Mouse (Mus musculus) limb, embryonic 15.5 days (tissue): ENCODE measurements at regions not wholly inside any gene's neighbourhood (a gene's known extent, or its start where the extent isn't known, plus 50 kb on each side); places are given as distances from the start of the nearest gene placed in this dataset.
A peak's percentile ranks its signal among the peaks of the same experiment; 100 is the strongest.

Experiments used
- ATAC-seq: fragments of 200-750 bp; cut with Nextera tagmentation; 2 replicates; pipeline ENCODE4 v1.8.0; 2017; ENCODE audit warnings: low read depth, moderate TSS enrichment; ENCODE audit not compliant: insufficient number of reproducible peaks, low FRiP score, low TSS enrichment
- H3K27ac ChIP-seq: fragments of 300-500 bp; sonication (generic); 2 replicates; pipeline ENCODE4 v1.5.1; 2015; ENCODE audit warnings: moderate library complexity, mild to moderate bottlenecking, inconsistent platforms
- H3K27me3 ChIP-seq: fragments of 300-500 bp; sonication (generic); 2 replicates; pipeline ENCODE4 v1.6.1; 2015; ENCODE audit warnings: inconsistent platforms
- H3K36me3 ChIP-seq: fragments of 300-500 bp; sonication (generic); 2 replicates; pipeline ENCODE4 v1.6.1; 2015; ENCODE audit warnings: inconsistent platforms
- H3K4me1 ChIP-seq: fragments of 300-500 bp; sonication (generic); 2 replicates; pipeline ENCODE4 v1.6.1; 2015; ENCODE audit warnings: inconsistent platforms
- H3K4me2 ChIP-seq: fragments of 300-500 bp; sonication (generic); 2 replicates; pipeline ENCODE4 v1.6.1; 2015; ENCODE audit warnings: mild to moderate bottlenecking, inconsistent platforms
- H3K4me3 ChIP-seq: fragments of 300-500 bp; sonication (generic); 2 replicates; pipeline ENCODE4 v1.5.1; 2015; ENCODE audit warnings: mild to moderate bottlenecking, inconsistent platforms
- H3K9ac ChIP-seq: fragments of 300-500 bp; sonication (generic); 2 replicates; pipeline ENCODE4 v1.6.1; 2015; ENCODE audit warnings: inconsistent platforms
- H3K9me3 ChIP-seq: fragments of 300-500 bp; sonication (generic); 2 replicates; pipeline ENCODE4 v1.6.1; 2016; ENCODE audit warnings: inconsistent platforms
- WGBS: fragments of 180-500 bp; shearing (Covaris S2); methylation state at CpG from one replicate; pipeline ENCODE4 v1.1.7; 2015; 5-methylcytosine and 5-hydroxymethylcytosine counted together

DNA sequence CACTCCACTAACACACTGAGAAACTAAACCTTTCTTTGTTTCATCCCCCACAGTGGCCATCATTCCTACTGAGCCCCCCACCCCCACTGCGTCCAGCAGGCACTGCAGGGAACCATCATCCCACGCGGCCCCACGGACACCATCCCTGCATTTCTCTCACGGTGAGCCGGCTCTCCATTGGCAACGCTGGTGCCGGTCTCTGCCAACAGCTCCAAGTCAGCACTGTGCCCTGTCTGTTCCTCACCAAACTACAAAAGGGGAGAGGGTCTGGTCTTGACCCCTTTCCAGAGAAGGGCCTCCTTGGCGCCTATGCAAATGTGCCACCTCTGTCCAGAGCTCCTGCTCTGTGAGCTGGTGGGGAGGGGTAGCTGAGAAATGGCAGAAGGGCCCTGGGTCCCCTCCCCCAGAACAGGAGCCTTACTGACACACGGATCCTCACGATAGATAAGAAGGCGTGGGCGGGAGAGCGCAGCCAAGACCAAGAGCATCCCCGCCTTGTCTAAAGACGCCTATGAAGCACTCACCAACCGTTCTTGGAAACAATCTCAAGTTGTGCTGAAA lies 233.0 kb upstream of the Dio3 start:
- H3K36me3 ChIP-seq = no peaks in the 10 kb centered on the region
- H3K4me2 ChIP-seq = no peak overlapping the region
- peaks cover 7% of the 10 kb centered on the region for H3K4me1 ChIP-seq
- ATAC-seq = no peak
- H3K27me3 ChIP-seq = peaks cover 4% of the 10 kb centered on the region; the same call in 1 of the 2 replicates
- no peak overlapping the region for H3K27ac ChIP-seq
- no peak overlapping the region for H3K9ac ChIP-seq
- H3K4me3 ChIP-seq = no peak overlapping the region
- 72% methylated on average over 17 of the region's 17 CpGs for WGBS
- no peaks in the 10 kb centered on the region for H3K9me3 ChIP-seq

GRCm38 (mm10) chr12:110046613-110047012 lies 232.3 kb upstream of the Dio3 start:
- Histone ChIP-seq H3K36me3 (no peaks in the 10 kb centered on the region), H3K27me3 (peaks cover 4% of the 10 kb centered on the region; the same call in 1 of the 2 replicates), H3K9me3 (no peaks in the 10 kb centered on the region), H3K9ac (no peak overlapping the region), H3K27ac (no peak overlapping the region), H3K4me1 (peaks cover 7% of the 10 kb centered on the region), H3K4me2 (no peak overlapping the region), H3K4me3 (no peak overlapping the region)
- 49% methylated on average over 9 of the region's 9 CpGs for WGBS
- no peak for ATAC-seq

- Histone ChIP-seq H3K9ac (no peak overlapping the region), H3K4me2 (0 out of 2 replicates have a peak overlapping the region, but pooled peaks have one; percentile 5), H3K4me3 (no peak overlapping the region), H3K9me3 (no peaks in the 10 kb centered on the region), H3K36me3 (no peaks in the 10 kb centered on the region), H3K27me3 (peaks cover 4% of the 10 kb centered on the region; the same call in 1 of the 2 replicates), H3K27ac (no peak overlapping the region), H3K4me1 (peaks cover 7% of the 10 kb centered on the region)
- ATAC-seq = no peak
- 55% methylated on average over 16 of the region's 16 CpGs for WGBS
Measured at GRCm38 (mm10) chr12:110047466-110048250, 231.2 kb upstream of the Dio3 start.

DNA sequence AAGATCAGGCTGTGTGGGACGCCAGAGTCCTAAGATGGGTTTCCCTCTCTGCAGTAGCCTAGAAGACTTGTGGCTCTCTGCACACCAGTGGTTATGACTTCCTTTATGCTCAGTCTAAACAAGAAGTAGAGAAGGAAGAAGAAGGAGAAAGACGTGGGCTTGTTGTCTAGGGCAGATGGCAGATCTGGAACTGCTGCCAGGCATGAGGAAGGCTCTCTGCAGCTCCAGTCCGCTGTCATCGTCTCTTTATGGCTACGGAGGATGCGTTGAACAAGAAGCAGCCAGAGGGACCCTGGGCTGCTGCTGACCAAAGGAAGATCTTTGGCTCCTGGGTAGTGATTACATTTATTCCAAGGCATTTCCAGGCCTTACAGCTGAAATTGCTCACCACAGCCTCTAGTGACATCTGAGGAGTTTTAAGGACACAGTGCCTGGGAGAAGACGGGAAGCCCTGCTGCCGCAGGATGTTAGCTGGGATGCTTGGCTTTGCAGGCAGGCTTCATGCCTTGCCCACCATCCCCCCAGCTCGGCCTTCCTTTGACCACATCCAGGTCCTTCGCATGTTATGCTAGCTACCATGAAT lies 229.6 kb upstream of the Dio3 start:
- Histone ChIP-seq H3K4me3 (no peak overlapping the region), H3K27me3 (peaks cover 4% of the 10 kb centered on the region; the same call in 1 of the 2 replicates), H3K4me2 (no peak overlapping the region), H3K36me3 (no peaks in the 10 kb centered on the region), H3K4me1 (peaks cover 7% of the 10 kb centered on the region), H3K9ac (no peak overlapping the region), H3K27ac (no peak overlapping the region), H3K9me3 (no peaks in the 10 kb centered on the region)
- no peak for ATAC-seq
- WGBS = 76% methylated on average over 10 of the region's 10 CpGs

- no peak overlapping the region for H3K9ac ChIP-seq
- H3K4me3 ChIP-seq = no peak overlapping the region
- H3K27ac ChIP-seq = no peak overlapping the region
- H3K36me3 ChIP-seq = no peaks in the 10 kb centered on the region
- 77% methylated on average over 5 of the region's 5 CpGs for WGBS
- H3K27me3 ChIP-seq = no peaks in the 10 kb centered on the region
- no peaks in the 10 kb centered on the region for H3K9me3 ChIP-seq
- no peak overlapping the region for H3K4me2 ChIP-seq
- H3K4me1 ChIP-seq = no peaks in the 10 kb centered on the region
- ATAC-seq = no peak
Measured at GRCm38 (mm10) chr12:110059321-110059720, 219.5 kb upstream of the Dio3 start.

GRCm38 (mm10) chr12:110061961-110062360 lies 216.9 kb upstream of the Dio3 start:
- Histone ChIP-seq H3K4me1 (no peaks in the 10 kb centered on the region), H3K27me3 (no peaks in the 10 kb centered on the region), H3K27ac (no peak overlapping the region), H3K36me3 (no peaks in the 10 kb centered on the region), H3K4me3 (no peak overlapping the region), H3K9ac (no peak overlapping the region), H3K9me3 (no peaks in the 10 kb centered on the region), H3K4me2 (no peak overlapping the region)
- 87% methylated on average over 6 of the region's 6 CpGs for WGBS
- ATAC-seq = no peak

DNA sequence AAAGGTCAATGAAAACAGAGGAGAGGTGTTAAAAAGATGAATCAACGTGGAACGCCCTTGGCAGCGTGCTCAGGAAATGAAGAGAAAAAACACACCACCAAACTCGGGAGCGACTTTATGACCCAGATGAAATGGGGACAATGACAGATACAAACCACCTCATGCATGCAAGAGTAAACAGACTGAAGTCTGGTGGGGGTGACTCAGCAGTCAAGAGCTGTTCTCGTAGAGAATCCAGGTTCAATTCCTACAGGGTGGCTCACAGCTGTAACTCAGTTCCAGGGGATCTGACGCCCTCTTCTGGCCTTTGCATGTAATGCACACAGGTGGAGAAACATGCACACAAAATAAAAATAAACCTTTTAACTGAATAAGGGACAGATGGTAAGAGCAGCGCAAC lies 215.9 kb upstream of the Dio3 start:
- Histone ChIP-seq H3K4me3 (no peak overlapping the region), H3K4me1 (no peaks in the 10 kb centered on the region), H3K9me3 (no peaks in the 10 kb centered on the region), H3K4me2 (no peak overlapping the region), H3K36me3 (no peaks in the 10 kb centered on the region), H3K27me3 (no peaks in the 10 kb centered on the region), H3K9ac (no peak overlapping the region), H3K27ac (no peak overlapping the region)
- 56% methylated on average over 8 of the region's 8 CpGs for WGBS
- ATAC-seq = no peak

DNA sequence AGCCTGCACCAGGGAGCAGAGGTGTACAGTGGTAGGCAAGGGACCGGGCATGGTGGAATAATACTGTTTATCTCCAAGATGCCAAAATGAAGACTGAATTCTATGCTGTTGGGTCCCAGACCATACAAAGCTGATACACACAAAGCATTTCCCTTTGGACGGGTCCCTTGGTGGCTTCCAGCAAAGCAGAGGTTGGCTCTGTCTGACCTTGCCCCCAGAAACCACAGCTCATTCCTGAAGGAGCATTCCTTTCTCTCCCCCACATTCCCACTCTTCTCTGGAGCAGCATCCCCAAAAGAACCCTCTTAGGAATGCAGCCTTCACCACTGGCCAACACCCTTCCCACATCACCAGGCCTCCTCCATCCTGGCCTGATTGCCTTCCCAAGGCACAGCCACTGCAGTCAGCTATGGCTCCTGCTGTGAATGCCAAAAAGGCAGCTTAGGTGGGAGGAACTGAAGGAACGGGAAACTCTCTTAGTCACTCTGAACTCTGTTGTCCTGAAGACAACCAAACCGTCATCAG lies 212.4 kb upstream of the Dio3 start:
- no peak overlapping the region for H3K4me2 ChIP-seq
- 72% methylated on average over 4 of the region's 4 CpGs for WGBS
- ATAC-seq = no peak

GRCm38 (mm10) chr12:110070506-110070905 lies 208.4 kb upstream of the Dio3 start:
- Histone ChIP-seq H3K9me3 (0 out of 2 replicates have a peak, but pooled peaks cover 2% of the 10 kb centered on the region), H3K9ac (no peak overlapping the region), H3K36me3 (no peaks in the 10 kb centered on the region), H3K27me3 (no peaks in the 10 kb centered on the region), H3K4me1 (no peaks in the 10 kb centered on the region), H3K4me3 (no peak overlapping the region), H3K4me2 (no peak overlapping the region), H3K27ac (no peak overlapping the region)
- WGBS = 78% methylated on average over 6 of the region's 6 CpGs
- ATAC-seq = no peak

More for the DNA sequence above, 212.4 kb upstream of the Dio3 start:
- Histone ChIP-seq H3K27ac (no peak overlapping the region), H3K4me3 (no peak overlapping the region), H3K9me3 (0 out of 2 replicates have a peak, but pooled peaks cover 2% of the 10 kb centered on the region), H3K36me3 (no peaks in the 10 kb centered on the region), H3K9ac (no peak overlapping the region), H3K27me3 (no peaks in the 10 kb centered on the region), H3K4me1 (no peaks in the 10 kb centered on the region)

- no peaks in the 10 kb centered on the region for H3K36me3 ChIP-seq
- H3K4me1 ChIP-seq = 0 out of 2 replicates have a peak, but pooled peaks cover 1% of the 10 kb centered on the region
- H3K4me2 ChIP-seq = no peak overlapping the region
- WGBS = 55% methylated on average over 4 of the region's 4 CpGs
- H3K9me3 ChIP-seq = 0 out of 2 replicates have a peak, but pooled peaks cover 2% of the 10 kb centered on the region
- no peak overlapping the region for H3K4me3 ChIP-seq
- no peak for ATAC-seq
- no peaks in the 10 kb centered on the region for H3K27me3 ChIP-seq
- no peak overlapping the region for H3K27ac ChIP-seq
- no peak overlapping the region for H3K9ac ChIP-seq
Measured at GRCm38 (mm10) chr12:110071823-110072222, 207.0 kb upstream of the Dio3 start.

GRCm38 (mm10) chr12:110074921-110075320 lies 203.9 kb upstream of the Dio3 start:
- Histone ChIP-seq H3K9me3 (no peaks in the 10 kb centered on the region), H3K4me2 (no peak overlapping the region), H3K27me3 (no peaks in the 10 kb centered on the region), H3K4me1 (0 out of 2 replicates have a peak, but pooled peaks cover 5% of the 10 kb centered on the region), H3K4me3 (no peak overlapping the region), H3K27ac (no peak overlapping the region), H3K9ac (no peak overlapping the region), H3K36me3 (no peaks in the 10 kb centered on the region)
- no peak for ATAC-seq
- WGBS = 80% methylated on average over 8 of the region's 8 CpGs
